Mouse (Mus musculus) G1E (cell line): ENCODE results near the gene Gm28048.

Source experiments
- CTCF ChIP-seq: IDR thresholded peaks from 2 replicates; pipeline ENCODE4 v1.5.1; 2012; ENCODE audit warnings: low read depth, low read length, inconsistent platforms, mixed read lengths
- GATA1 ChIP-seq: IDR thresholded peaks from 2 replicates; pipeline ENCODE4 v1.6.1; 2012; ENCODE audit warnings: borderline replicate concordance, low read length, inconsistent platforms, mixed read lengths
- GATA2 ChIP-seq: IDR thresholded peaks from 2 replicates; pipeline ENCODE4 v1.6.1; 2012; ENCODE audit warnings: low read depth, low read length, inconsistent platforms, borderline replicate concordance
- POLR2AphosphoS5 ChIP-seq: IDR thresholded peaks from 2 replicates; pipeline ENCODE4 v1.6.1; 2012; ENCODE audit warnings: low read depth, low read length, inconsistent platforms; ENCODE audit not compliant: insufficient replicate concordance
- TAL1 ChIP-seq: conservative IDR thresholded peaks from 2 replicates; pipeline ENCODE4 v1.6.1; 2012; ENCODE audit warnings: low read depth, low read length, inconsistent platforms, mixed read lengths

DNA sequence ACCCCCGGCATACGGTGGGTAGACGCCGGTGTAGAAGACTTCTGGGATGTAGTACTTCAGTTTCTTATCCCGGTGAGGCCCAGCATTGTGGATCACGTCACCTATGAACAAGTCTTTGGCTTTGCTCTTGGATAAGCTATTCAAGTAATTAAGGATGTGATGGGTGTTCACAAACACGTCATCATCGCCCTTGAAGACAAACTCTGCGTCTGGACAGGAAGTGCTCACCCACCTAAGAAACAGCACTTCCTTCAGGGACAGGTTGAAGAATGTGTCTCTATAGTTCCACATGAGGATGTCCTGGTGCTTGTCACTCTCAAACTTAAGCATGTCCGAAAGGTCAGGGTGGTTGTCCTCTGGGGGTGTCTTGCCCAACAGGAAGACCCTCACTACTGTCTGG is 145.6 kb downstream of the Gm28048 start:
- no peak for TF ChIP-seq CTCF
- no peak for TF ChIP-seq GATA1
- TF ChIP-seq TAL1: no peak
- no peak for TF ChIP-seq POLR2AphosphoS5
- TF ChIP-seq GATA2: no peak
